Mouse (Mus musculus): ENCODE data around the gene Slc1a3. TPM values are rescaled to one million over a fixed set of nuclear protein-coding genes. Genes with fewer than 3 reads are reported as not detected.

Gene Slc1a3
- polyA plus RNA-seq, 1 experiment from 2014 or later, result 8.5 TPM

DNA sequence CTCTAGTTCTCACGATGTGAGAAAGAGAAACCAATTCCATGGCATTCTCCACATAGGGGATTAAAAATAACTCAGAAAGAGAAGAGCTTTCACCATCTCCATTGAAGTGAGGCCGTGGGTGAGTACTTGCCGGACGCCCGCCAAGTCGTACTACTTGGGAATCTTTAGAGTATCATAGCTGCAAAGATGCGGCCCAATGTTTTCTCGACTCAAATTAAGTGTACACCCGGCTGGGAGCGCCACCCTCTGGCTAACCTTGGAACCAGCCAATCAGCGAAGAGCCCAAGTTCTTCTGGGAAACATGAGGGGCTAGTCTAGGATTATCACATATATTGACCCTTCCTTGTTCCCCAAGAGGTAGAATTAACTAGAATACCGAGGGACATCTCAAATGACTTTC lies 115.3 kb downstream of the Slc1a3 start:
- no peak for TF ChIP-seq CTCF (IDR thresholded peaks at IDR 0.05; ENCODE audit: low read depth)
- no peaks in the 10 kb centered on the region for H3K9me3 ChIP-seq (replicated peaks; ENCODE audit: low read length)

DNA sequence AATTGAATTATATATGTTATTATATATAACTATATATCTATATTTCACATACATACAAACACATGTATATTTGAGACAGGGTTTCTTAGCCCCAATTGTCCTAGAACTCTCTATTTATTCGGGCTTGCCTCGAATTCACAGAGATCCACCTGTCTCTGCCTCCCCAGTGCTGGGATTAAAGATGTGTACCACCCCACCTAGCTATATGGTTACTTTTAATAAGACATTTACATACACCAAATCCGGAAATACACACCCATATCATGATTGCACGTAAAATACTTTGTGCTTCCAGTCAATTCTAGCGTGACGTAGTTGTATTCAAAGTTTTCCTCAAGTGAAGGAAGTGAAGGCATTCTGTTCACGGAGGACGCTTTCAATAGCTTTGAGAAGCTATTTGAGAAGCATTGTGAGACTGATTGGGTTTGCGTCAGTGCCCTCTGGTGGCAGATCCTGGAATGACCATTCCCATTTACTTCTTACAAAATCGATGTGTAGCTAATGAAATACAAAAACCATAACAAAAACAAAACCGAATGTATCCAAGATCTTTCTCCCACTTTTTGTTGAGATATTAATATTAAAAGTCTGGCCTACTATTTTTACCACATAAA lies 121.0 kb downstream of the Slc1a3 start:
- no peak overlapping the region for H3K4me3 ChIP-seq (replicated peaks; ENCODE audit: low read depth, low read length)

More for the DNA sequence above, 115.3 kb downstream of the Slc1a3 start:
- H3K4me3 ChIP-seq (replicated peaks; ENCODE audit: low read depth, low read length), result no peak overlapping the region
- DNase-seq (ENCODE audit: low spot score), result no peak
- no peak for ATAC-seq (replicated peaks; ENCODE audit: low FRiP score, low read depth)
- H3K36me3 ChIP-seq (ENCODE audit: insufficient read depth, low read length), result no peaks in the 10 kb centered on the region
- no peak overlapping the region for H3K27ac ChIP-seq
- no peaks in the 10 kb centered on the region for H3K4me1 ChIP-seq (replicated peaks; ENCODE audit: insufficient read depth, low read length)
- WGBS, result 82% methylated on average over 12 of the region's 12 CpGs
- H3K27me3 ChIP-seq (ENCODE audit: insufficient read depth, low read length), result no peaks in the 10 kb centered on the region
- no peak overlapping the region for H3K4me2 ChIP-seq (ENCODE audit: low read length)
- no peak overlapping the region for H3K9ac ChIP-seq (ENCODE audit: low read depth, low read length)

DNA sequence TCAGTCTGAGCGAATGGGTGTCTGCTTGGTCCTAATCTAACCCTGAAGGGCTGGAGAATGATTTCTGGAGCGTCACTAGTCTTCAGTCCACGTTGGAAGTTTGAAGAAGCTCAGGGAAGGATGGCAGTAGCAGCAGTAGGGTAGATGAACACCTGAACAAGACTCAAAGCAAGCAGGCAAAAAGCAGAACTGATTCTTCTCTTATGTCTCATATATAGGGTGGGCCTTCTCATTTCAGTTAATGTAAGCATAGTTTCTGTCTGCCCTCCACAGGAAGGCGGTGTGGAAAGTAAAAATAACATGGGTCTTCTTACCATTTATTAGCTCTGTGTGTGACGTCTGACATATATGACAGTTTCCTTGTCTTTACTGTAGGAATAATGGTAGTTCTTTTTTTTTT lies 122.5 kb downstream of the Slc1a3 start:
- no peak for TF ChIP-seq CTCF (IDR thresholded peaks at IDR 0.05; ENCODE audit: low read depth)
- no peaks in the 10 kb centered on the region for H3K27me3 ChIP-seq (ENCODE audit: insufficient read depth, low read length)

More for the DNA sequence above, 121.0 kb downstream of the Slc1a3 start:
- Histone ChIP-seq H3K4me1 (replicated peaks; ENCODE audit: insufficient read depth, low read length) (no peaks in the 10 kb centered on the region), H3K36me3 (ENCODE audit: insufficient read depth, low read length) (no peaks in the 10 kb centered on the region), H3K27me3 (ENCODE audit: insufficient read depth, low read length) (no peaks in the 10 kb centered on the region), H3K9ac (ENCODE audit: low read depth, low read length) (no peak overlapping the region), H3K9me3 (replicated peaks; ENCODE audit: low read length) (no peaks in the 10 kb centered on the region), H3K27ac (no peak overlapping the region), H3K4me2 (ENCODE audit: low read length) (0 out of 2 replicates have a peak overlapping the region, but pooled peaks have one; percentile 25)
- ATAC-seq (replicated peaks; ENCODE audit: low FRiP score, low read depth) (no peak), DNase-seq (ENCODE audit: low spot score) (peak; percentile 84)
- 20% methylated on average over 11 of the region's 11 CpGs for WGBS
- peak; percentile 94 for TF ChIP-seq CTCF (IDR thresholded peaks at IDR 0.05; ENCODE audit: low read depth)

DNA sequence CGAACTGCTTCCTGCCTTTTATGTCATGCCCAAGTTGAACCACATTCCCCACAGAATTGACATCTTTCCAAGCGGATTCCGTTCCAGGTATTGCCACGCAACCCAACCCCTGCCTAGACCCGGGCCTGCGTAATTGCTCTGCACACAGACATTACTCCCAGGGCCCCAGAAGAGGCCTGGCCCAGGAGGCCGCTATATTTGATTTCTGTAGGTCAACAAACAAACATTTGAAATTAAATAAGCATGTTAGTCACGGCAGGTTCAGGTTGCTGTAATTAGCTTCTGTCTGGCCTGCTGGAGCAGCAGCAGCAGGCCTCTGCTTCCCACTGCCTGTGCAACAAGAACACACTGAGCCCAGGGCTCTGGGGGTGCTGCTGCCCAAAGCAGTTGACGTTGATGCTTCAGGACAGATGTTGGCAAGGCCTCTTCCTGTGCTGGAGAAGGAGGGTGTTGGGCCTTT lies 123.7 kb downstream of the Slc1a3 start:
- Histone ChIP-seq H3K4me3 (replicated peaks; ENCODE audit: low read depth, low read length) (no peak overlapping the region), H3K27me3 (ENCODE audit: insufficient read depth, low read length) (no peaks in the 10 kb centered on the region), H3K4me1 (replicated peaks; ENCODE audit: insufficient read depth, low read length) (no peaks in the 10 kb centered on the region), H3K27ac (no peak overlapping the region), H3K9ac (ENCODE audit: low read depth, low read length) (no peak overlapping the region), H3K9me3 (replicated peaks; ENCODE audit: low read length) (no peaks in the 10 kb centered on the region), H3K4me2 (ENCODE audit: low read length) (no peak overlapping the region), H3K36me3 (ENCODE audit: insufficient read depth, low read length) (no peaks in the 10 kb centered on the region)
- no peak for ATAC-seq (replicated peaks; ENCODE audit: low FRiP score, low read depth)
- no peak for TF ChIP-seq CTCF (IDR thresholded peaks at IDR 0.05; ENCODE audit: low read depth)
- WGBS, result 68% methylated on average over 9 of the region's 9 CpGs
- no peak for DNase-seq (ENCODE audit: low spot score)

More for the DNA sequence above, 122.5 kb downstream of the Slc1a3 start:
- H3K36me3 ChIP-seq (ENCODE audit: insufficient read depth, low read length), result no peaks in the 10 kb centered on the region
- H3K27ac ChIP-seq, result no peak overlapping the region
- DNase-seq (ENCODE audit: low spot score) (no peak), ATAC-seq (replicated peaks; ENCODE audit: low FRiP score, low read depth) (no peak)
- H3K9me3 ChIP-seq (replicated peaks; ENCODE audit: low read length), result no peaks in the 10 kb centered on the region
- H3K9ac ChIP-seq (ENCODE audit: low read depth, low read length), result no peak overlapping the region
- H3K4me2 ChIP-seq (ENCODE audit: low read length), result no peak overlapping the region
- WGBS, result 93% methylated on average over 5 of the region's 5 CpGs
- no peak overlapping the region for H3K4me3 ChIP-seq (replicated peaks; ENCODE audit: low read depth, low read length)
- no peaks in the 10 kb centered on the region for H3K4me1 ChIP-seq (replicated peaks; ENCODE audit: insufficient read depth, low read length)

Other genes starting within 250 kb of the Slc1a3 start
- gene Gm2310, start 190.8 kb downstream of the Slc1a3 start, polyA plus RNA-seq (2015; fragmentation: Nextera tagmentation; extraction: Ambion mirVana), result not detected in 2 replicates